Mouse (Mus musculus) urinary bladder, adult 2 months (tissue): Measurements from ENCODE around the gene AL731706.1. TPM values are rescaled to one million over a fixed set of nuclear protein-coding genes. Genes with fewer than 3 reads are reported as not detected.
A peak's percentile ranks its signal among the peaks of the same experiment; 100 is the strongest.
"Not testable (repeated sequence)": the region's sequence is repeated elsewhere in the genome, so short reads cannot be mapped to it uniquely, and the experiment has no call there.

Experiments used
- DNase-seq: peaks from one replicate; pipeline ENCODE4 v3.0.0; 2022; ENCODE audit warnings: low spot score
- polyA plus RNA-seq: library from polyadenylated mRNA; depleted of rRNA; stranded (reverse); fragments of >200 nt; gene quantifications from 2 replicates; pipeline ENCODE4 v1.2.3, GENCODE M21; 2012; rRNA removed

The AL731706.1 gene
- polyA plus RNA-seq = 20.1 and 25.3 TPM in 2 replicates

DNA sequence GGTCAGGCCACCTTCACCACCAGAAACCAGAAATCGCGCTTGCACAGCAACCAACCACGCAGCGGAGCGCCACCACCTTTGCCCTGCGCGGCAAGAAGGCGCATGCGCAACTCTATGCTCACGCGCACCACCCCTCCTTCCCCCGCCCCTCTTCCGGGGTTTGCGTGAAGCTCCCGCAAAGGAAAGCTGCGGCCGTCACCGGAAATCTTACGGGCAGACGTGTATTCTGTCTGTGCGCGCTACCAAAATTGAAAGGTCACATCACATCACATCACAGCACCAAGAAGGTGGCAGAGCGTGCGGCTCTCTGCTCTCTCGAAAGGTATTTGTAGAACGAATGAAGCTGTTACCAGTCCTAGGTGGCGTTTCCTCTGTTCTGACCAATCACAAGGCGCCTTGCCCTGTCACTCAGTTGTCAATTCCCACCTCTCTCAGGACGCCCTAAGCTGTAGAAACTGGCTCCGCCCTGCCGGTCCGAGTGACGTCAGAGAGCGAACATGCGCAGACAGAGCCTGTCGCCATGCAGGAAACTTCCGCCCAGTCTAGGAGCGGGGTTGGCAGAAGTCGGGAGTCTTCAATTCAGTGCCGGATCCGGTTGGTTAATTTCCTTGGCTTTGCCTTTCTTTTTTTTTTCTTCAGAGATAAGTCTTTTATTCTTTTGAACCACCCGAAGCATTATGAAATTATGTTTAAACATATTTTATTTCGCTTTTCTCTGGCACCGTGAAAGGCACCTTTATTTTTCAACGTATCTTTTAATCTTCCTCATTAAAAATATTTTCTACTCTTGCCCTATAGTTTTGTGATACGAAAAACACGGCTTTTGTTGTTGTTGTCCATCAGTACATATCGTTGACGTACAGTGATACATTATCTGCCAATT, at the start of gene AL731706.1, which contains the start of the genes Slx4ip and Mkks:
Gene AL731706.1 (minus strand): TSS at position 322 of the 883 bp plus-strand sequence.
Gene Slx4ip (plus strand): TSS at position 151 of the 883 bp plus-strand sequence.
Gene Mkks (minus strand): TSS at position 322 of the 883 bp plus-strand sequence.
- peak; percentile 92 for DNase-seq

DNA sequence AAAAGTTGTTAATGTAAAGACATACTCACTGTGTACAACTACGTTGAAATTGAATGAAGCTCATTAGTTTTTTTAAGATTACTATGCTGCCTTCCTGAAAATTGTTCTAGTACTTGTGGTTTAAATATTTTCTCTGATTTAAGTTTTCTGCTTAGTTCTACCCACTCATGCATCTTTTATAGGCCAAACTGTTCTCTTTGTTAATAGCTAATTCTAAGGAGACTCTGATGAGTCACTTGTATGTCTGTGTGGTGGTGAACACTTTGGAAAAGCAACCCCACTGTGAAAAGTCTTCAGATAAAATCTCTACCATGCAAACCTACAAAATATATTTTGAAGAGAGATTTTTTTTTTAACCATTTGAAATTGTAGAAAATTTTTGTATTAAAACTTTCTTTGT, 47.1 kb upstream of the AL731706.1 start:
- no peak for DNase-seq

- DNase-seq = no peak
Measured at GRCm38 (mm10) chr2:136936391-136937288, 45.5 kb upstream of the AL731706.1 start.

GRCm38 (mm10) chr2:136921003-136921408, 29.8 kb upstream of the AL731706.1 start:
- no peak for DNase-seq

DNA sequence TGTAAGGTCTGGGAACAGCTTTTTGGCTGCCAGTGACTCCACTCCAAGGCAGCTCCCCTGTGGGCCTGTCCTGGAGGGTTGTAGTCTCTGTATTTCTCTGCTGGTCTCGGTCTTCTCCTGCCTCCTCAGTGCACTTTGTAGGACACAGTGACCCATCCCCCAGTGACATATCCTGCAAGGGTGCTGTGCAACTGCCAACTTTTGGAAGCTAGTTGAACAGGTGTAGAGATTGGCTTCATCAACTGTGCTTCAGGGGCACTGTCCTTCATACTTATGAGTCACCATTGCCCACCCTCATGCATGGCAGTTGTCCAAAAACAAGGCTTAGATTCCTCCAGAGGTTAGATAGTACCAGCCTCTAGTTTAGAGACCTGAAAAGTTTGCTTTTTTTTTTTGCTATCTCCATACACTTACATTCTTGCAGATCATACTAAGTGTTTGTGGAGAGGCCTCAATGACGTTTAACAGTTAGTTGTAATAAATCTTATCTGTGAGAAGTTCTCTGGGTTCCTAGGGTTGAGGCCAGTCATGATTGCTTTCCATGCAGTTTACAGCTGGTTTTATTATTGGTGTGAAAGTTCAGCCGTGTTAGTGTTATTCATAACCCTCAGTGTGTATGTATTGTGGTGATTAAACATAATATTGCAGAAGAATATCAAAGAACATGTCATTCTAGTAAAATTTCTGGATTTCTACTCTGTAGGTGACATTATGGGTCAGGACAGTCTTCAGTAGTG, 29.2 kb upstream of the AL731706.1 start:
- no peak for DNase-seq

- DNase-seq = peak; percentile 67
Measured at GRCm38 (mm10) chr2:136919433-136919832, 28.2 kb upstream of the AL731706.1 start.

DNA sequence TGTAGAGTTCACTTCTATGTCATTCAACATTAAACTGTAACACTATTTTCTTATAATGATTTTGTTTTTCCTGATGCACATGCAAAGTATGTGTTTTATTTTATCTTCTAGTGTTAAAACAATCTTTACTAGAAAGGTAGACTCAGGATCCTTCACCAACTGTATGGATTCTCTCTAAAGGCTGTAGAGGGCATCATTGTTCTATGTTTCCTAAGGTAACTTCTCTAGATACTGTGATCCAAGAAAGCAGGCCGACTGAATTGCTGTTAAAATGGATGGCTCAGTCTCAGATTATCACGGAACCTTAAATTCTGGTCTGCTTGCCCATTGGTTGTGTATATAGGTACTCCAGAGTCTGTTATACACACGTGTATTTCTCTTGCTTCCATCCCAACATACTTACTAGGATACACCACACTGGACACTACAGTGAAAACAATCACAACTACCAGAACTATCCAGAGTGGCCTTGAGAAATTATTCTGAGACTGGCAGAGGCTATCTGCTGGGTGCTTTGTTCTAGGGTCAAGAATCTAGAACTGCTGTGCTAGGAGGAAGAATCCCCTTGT, 23.2 kb upstream of the AL731706.1 start:
- no peak for DNase-seq

- DNase-seq = no peak
Measured at GRCm38 (mm10) chr2:136913021-136913420, 21.8 kb upstream of the AL731706.1 start.

- DNase-seq = no peak
Measured at GRCm38 (mm10) chr2:136911958-136912411, 20.8 kb upstream of the AL731706.1 start.

- DNase-seq = no peak
Measured at GRCm38 (mm10) chr2:136909298-136909697, 18.1 kb upstream of the AL731706.1 start.

DNA sequence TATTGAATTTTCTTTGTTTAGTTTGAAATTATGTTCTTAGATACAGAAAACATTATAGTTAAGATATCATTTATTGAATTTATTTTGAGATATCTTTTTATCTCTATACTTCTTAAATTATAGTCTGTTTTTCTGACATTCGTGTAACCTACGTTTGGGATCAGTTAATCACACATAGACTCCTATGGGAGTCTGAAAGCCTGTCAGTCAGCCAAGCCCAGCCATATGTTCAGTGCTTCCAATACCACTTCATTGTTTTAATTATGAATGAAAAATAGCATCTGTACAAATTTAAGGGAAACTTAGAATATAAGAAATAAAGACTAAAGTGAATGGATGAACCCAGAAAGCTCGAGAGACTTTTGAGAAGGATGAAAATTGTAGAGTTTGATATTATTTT, 17.4 kb upstream of the AL731706.1 start:
- no peak for DNase-seq

GRCm38 (mm10) chr2:136896131-136896530, 4.9 kb upstream of the AL731706.1 start:
- DNase-seq = no peak

DNA sequence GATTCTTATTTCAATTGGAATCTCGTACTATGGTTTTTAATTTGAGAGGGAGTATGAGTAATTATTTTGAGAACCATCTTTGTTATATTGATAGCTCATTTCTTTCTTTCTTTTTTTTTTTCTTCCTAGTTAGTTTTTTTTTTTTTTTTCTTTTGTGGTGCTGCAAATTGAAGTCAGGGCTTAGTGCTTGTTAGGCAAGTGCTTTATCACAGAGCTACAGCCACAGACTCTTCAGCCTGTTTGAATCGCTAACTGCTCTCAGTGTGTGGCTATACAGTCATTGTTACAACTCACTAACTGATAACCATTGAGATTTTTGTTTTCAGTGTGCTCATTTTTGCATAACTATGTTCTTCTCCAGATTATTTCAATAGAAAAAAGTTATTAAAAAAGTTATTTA, 3.3 kb upstream of the AL731706.1 start:
- no peak for DNase-seq

DNA sequence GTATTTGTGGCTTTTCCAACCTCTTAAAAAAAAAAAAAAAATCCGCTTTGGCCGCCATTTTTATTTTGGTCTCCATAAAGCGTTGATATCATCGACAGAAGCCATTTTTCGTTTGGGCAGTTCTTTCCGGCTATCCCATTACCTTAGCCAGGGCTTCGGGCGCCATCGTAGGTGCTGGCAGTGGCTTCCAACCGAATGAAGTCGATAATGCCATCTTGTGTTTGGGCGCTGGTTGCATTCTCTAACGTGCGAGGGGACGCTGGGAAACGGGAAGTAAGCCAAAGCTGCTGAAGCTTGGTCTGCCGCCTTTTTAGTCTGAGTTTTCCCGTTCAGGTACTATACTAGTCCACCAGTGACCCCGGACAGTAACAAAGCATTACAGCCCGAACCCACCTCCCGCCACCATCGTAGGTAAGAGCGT, 772 bp upstream of the AL731706.1 start:
- DNase-seq = peak; percentile 76

DNA sequence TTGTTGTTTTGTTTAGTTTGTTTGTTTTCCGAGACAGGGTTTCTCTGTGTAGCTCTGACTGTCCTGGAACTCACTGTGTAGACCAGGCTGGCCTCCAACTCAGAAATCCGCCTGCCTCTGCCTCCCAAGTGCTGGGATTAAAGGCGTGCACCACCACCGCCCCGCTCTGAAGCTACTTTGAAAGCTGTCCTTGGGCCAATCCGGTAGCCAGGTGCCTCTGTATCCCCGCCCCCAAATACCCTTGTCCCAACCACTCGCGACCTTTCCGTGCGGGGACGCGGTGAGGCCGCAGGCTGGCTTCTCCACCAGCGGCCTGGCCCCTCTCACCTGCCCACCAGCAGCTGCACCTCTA, 497 bp downstream of the AL731706.1 start:
- DNase-seq = not testable (repeated sequence)

DNA sequence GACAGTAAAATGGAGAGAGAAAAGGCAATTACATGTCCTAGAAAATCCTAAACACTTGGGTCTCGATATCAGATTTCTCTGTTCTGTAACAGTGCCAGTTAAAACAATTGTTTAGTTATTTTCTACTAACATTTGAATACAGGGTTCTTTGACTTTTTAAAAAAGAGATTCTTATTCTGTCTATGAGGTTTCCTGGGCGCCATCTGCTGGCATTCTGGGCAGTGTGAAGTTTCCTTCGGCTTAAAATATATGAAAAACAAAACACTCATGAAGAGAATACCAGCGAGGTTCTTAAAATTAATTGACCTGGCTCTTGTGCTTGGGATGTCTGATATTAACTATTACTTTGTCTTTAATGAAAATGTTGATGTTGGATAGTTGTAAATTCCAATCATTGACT, 4.3 kb downstream of the AL731706.1 start:
- no peak for DNase-seq

DNA sequence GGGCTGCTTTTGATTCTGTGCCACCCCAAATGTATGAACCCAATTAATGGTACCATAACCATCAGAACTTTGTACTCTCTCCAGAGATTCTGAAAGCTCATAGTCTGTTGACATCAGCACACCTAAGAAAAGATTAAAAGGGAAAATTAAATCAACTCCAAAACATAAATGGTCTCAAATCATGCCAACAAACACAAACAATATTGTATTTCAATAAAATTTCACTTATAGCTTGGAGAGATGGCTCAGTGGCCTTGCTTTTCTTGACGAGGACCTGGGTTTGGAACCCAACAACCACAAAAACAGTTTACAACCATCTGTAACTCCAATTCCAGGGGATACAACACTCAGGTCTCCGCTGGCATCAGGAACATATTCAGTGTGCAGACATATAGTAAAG, 5.6 kb downstream of the AL731706.1 start, which contains the start of gene AL731706.2:
Gene AL731706.2 (minus strand): TSS at position 101 of the 400 bp plus-strand sequence.
- DNase-seq = no peak

GRCm38 (mm10) chr2:136854543-136855388, 36.4 kb downstream of the AL731706.1 start:
- no peak for DNase-seq

DNA sequence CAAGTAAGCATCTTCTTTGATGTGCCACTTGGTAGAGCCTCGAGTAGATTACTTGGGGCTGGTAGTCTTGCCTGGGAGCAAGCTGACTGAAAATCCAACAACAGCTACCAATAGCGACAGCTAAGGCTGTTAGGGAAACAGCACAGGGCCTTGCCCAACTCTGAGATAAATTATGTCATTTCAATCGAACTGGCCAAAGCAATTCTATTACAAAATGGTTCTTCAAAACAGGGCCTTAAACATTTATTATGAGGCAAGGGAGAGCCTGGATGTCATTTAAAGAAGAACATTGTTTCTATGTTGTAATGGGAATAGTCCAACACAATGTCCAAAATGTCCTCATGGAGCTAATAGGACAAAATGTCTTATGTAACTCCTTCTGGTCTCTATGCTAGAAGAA, 40.8 kb downstream of the AL731706.1 start:
- DNase-seq = no peak

- DNase-seq = no peak
Measured at GRCm38 (mm10) chr2:136837994-136838393, 53.2 kb downstream of the AL731706.1 start.
